Comparison of ENCODE assay signal across 9 mouse cellular contexts in the genomic region with DNA sequence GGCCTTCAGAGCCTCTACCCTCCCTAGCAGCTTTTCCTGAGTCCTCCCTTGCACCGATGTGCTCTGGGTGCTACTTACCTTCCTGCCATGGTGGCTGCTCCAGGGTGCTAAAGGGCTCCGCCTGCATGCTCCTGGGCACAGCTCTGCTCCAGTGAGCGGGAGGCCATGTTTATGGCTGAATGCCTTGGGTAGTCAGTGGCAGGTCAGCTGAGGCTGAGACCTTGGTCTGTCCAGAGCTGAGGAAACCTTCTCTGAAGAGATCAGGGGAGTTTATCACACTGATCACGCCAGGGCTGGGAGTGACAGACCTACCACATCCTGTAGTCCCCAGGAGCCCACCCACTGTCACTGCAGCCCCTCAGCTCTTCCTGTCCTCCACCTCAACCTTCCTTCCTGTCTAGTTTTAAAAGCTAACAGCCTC. TPM values are rescaled to one million over a fixed set of nuclear protein-coding genes. Genes with fewer than 3 reads are reported as not detected.
DNase-seq lines count a peak whose midpoint lies in the region; ATAC-seq lines count a peak whose summit lies in the region.
"Had no signal": no experiment of that assay in that cellular context is flagged by ENCODE, and none has a peak within 500 bp of the region (broad histone marks: within the 10 kb centered on the region; RNA-seq: fewer than 3 reads in every experiment).

A gene (minus strand): TSS at position 382 of the 421 bp plus-strand sequence.

- no peak within 1 kb of the TSS for H3K9ac ChIP-seq in heart, embryonic 16.5 days (ENCODE audit: low read length)
- H3K9ac ChIP-seq in neural tube, embryonic 14.5 days (replicated peaks; ENCODE audit: low read depth, low read length) = no peak within 1 kb of the TSS

- peaks cover 27% of the 10 kb centered on the region for H3K36me3 ChIP-seq in heart, embryonic 16.5 days (ENCODE audit: control insufficient read depth, insufficient read depth)
- peaks cover 34% of the 10 kb centered on the region for H3K36me3 ChIP-seq in neural tube, embryonic 14.5 days (ENCODE audit: control insufficient read depth, insufficient read depth, low read length)

- H3K27ac ChIP-seq in heart, embryonic 16.5 days (ENCODE audit: low read length) = peak within 1 kb of the TSS; percentile 40
- H3K27ac ChIP-seq in neural tube, embryonic 14.5 days (ENCODE audit: low read depth, low read length) = no peak within 1 kb of the TSS

- no peaks in the 10 kb centered on the region for H3K9me3 ChIP-seq in heart, embryonic 16.5 days (replicated peaks; ENCODE audit: control insufficient read depth, low read length)
- H3K9me3 ChIP-seq in neural tube, embryonic 14.5 days (ENCODE audit: control insufficient read depth, low read length) = no peaks in the 10 kb centered on the region

- 48% methylated on average over 4 of the region's 4 CpGs for WGBS in heart, embryonic 16.5 days
- 82% methylated on average over 4 of the region's 4 CpGs for WGBS in neural tube, embryonic 14.5 days

- no peaks in the 10 kb centered on the region for H3K27me3 ChIP-seq in heart, embryonic 16.5 days (ENCODE audit: control insufficient read depth, insufficient read depth, low read length)
- H3K27me3 ChIP-seq in neural tube, embryonic 14.5 days (ENCODE audit: control insufficient read depth, insufficient read depth, low read length) = no peaks in the 10 kb centered on the region

- peak within 1 kb of the TSS; percentile 11; the same call in 1 of the 2 replicates for H3K4me3 ChIP-seq in heart, embryonic 16.5 days (ENCODE audit: low read length)
- no peak within 1 kb of the TSS for H3K4me3 ChIP-seq in neural tube, embryonic 14.5 days (ENCODE audit: low read depth, low read length)

- peaks cover 3% of the 10 kb centered on the region; the same call in 1 of the 2 replicates for H3K4me1 ChIP-seq in heart, embryonic 16.5 days (ENCODE audit: control insufficient read depth, insufficient read depth, low read length)
- H3K4me1 ChIP-seq in neural tube, embryonic 14.5 days (ENCODE audit: control insufficient read depth, insufficient read depth, low read length) = no peaks in the 10 kb centered on the region

- H3K4me2 ChIP-seq in heart, embryonic 16.5 days (ENCODE audit: low read depth, low read length) = peak within 1 kb of the TSS; percentile 25
- H3K4me2 ChIP-seq in neural tube, embryonic 14.5 days (ENCODE audit: low read depth, low read length) = no peak within 1 kb of the TSS

- no peak for DNase-seq in heart, postnatal 25 days (ENCODE audit: low spot score)
- peak; percentile 46 for DNase-seq in kidney, postnatal 10 days
- DNase-seq in cerebellum, adult 9-10 months = no peak
- DNase-seq in cerebellum, adult 9-11 months = no peak
- no peak for DNase-seq in MN1 (ENCODE audit: low spot score)
- DNase-seq: heart, postnatal 4 days had no signal

- intact Hi-C loops in heart, postnatal 25 days (cut with DNase I) = no loop called here

- peak; percentile 66 for ATAC-seq in heart, embryonic 16.5 days (replicated peaks; ENCODE audit: extremely low read depth, insufficient read depth, low FRiP score)
- peak; percentile 96 for ATAC-seq in activated CD4-positive, CD25-positive, alpha-beta regulatory T cell, adult 4 months
- ATAC-seq in neural tube, embryonic 14.5 days (ENCODE audit: low read depth) = peak; percentile 41; the same call in 1 of the 2 replicates

RNA-seq across cellular contexts. Expression of the gene that starts here (rescaled TPM):
- 1.8 and 2.5 TPM in 2 replicates for polyA plus RNA-seq in heart, embryonic 16.5 days (2015; fragmentation: Nextera tagmentation; extraction: Ambion mirVana)
- total RNA-seq in heart, postnatal 25 days (2021) = 1 to 10 TPM; 1.1 to 1.6 TPM
- 10 to 100 TPM; 60.0 to 64.2 TPM for polyA plus RNA-seq in activated CD4-positive, CD25-positive, alpha-beta regulatory T cell, adult 4 months (2017; shearing (Covaris generic))
- 1.0 and 1.5 TPM in 2 replicates for polyA plus RNA-seq in neural tube, embryonic 14.5 days (2014; fragmentation: Nextera tagmentation; extraction: Ambion mirVana)

Comparison
In these comparisons a context has a peak if more than half of its experiments do, and no peak if none do; other contexts are left out.
1. RNA of the gene that starts here (polyA plus RNA-seq): 60.0 to 64.2 TPM in activated CD4-positive, CD25-positive, alpha-beta regulatory T cell, adult 4 months; 1.8 to 2.5 TPM in heart, embryonic 16.5 days and 1.0 to 1.5 TPM in neural tube, embryonic 14.5 days; every median in the first group is over 10 times any median in the second.
2. ATAC-seq: peak in every context shown above with its lines; median percentile 96 in activated CD4-positive, CD25-positive, alpha-beta regulatory T cell, adult 4 months; 66 in heart, embryonic 16.5 days; 41 in neural tube, embryonic 14.5 days.